Mouse (Mus musculus) heart, embryonic 15.5 days (tissue): ENCODE results near the gene Pdzrn4. TPM values are rescaled to one million over a fixed set of nuclear protein-coding genes. Genes with fewer than 3 reads are reported as not detected.

ENCODE experiments used
- ATAC-seq: fragments of 200-750 bp; cut with Nextera tagmentation; replicated peaks from 2 replicates; pipeline ENCODE4 v1.8.0; 2017; ENCODE audit warnings: low read depth, moderate TSS enrichment; ENCODE audit not compliant: insufficient number of reproducible peaks, insufficient read depth, low FRiP score
- H3K27ac ChIP-seq: fragments of 300-500 bp; sonication (generic); 2 replicates; pipeline ENCODE4 v1.5.1; 2015; ENCODE audit warnings: mild to moderate bottlenecking, inconsistent platforms
- H3K27me3 ChIP-seq: fragments of 300-500 bp; sonication (generic); 2 replicates; pipeline ENCODE4 v1.6.1; 2015; ENCODE audit warnings: inconsistent platforms
- H3K36me3 ChIP-seq: fragments of 300-500 bp; sonication (generic); 2 replicates; pipeline ENCODE4 v1.6.1; 2015; ENCODE audit warnings: mild to moderate bottlenecking, inconsistent platforms
- H3K4me1 ChIP-seq: fragments of 300-500 bp; sonication (generic); replicated peaks from 2 replicates; pipeline ENCODE4 v1.6.1; 2015; ENCODE audit warnings: inconsistent platforms
- H3K4me2 ChIP-seq: fragments of 300-500 bp; sonication (generic); 2 replicates; pipeline ENCODE4 v1.6.1; 2015; ENCODE audit warnings: inconsistent platforms, mild to moderate bottlenecking, moderate library complexity
- H3K4me3 ChIP-seq: fragments of 300-500 bp; sonication (generic); 2 replicates; pipeline ENCODE4 v1.5.1; 2015; ENCODE audit warnings: mild to moderate bottlenecking, inconsistent platforms
- H3K9ac ChIP-seq: fragments of 300-500 bp; sonication (generic); 2 replicates; pipeline ENCODE4 v1.6.1; 2015; ENCODE audit warnings: mild to moderate bottlenecking, inconsistent platforms
- H3K9me3 ChIP-seq: fragments of 300-500 bp; sonication (generic); replicated peaks from 2 replicates; pipeline ENCODE4 v1.6.1; 2016; ENCODE audit warnings: inconsistent platforms
- WGBS: fragments of 180-500 bp; shearing (Covaris S2); methylation state at CpG from one replicate; pipeline ENCODE4 v1.1.7; 2015; ENCODE audit warnings: mixed read lengths; 5-methylcytosine and 5-hydroxymethylcytosine counted together
- polyA plus RNA-seq: library from polyadenylated mRNA; unstranded; fragments of >200 nt; fragmentation: Nextera tagmentation; extraction: Ambion mirVana; gene quantifications from 2 replicates; pipeline ENCODE4 v1.2.1, GENCODE M21; 2015

The Pdzrn4 gene
- polyA plus RNA-seq, 1 experiment from 2014 or later, result 1.0 TPM

DNA sequence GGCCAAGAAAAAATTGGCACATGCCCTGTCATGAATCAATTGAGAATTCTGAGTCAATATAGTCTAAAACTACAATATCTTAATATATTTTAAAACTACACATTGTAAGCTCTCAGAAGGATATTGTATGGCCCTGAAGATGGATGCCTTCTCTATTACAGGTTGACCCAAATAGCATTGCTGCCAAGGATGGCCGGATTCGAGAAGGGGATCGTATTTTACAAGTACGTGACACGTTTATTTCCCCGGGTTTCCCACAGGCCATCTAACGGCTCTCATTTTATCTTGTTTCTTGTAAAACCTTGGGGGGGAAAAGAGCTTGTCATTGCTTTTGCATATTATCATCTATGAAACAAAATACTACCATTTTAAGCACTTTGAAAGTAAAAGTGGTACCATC, 349.4 kb downstream of the Pdzrn4 start:
- no peak overlapping the region for H3K9ac ChIP-seq
- no peak overlapping the region for H3K27ac ChIP-seq
- no peaks in the 10 kb centered on the region for H3K27me3 ChIP-seq
- H3K4me1 ChIP-seq, result no peaks in the 10 kb centered on the region
- H3K36me3 ChIP-seq, result no peaks in the 10 kb centered on the region
- no peaks in the 10 kb centered on the region for H3K9me3 ChIP-seq
- no peak overlapping the region for H3K4me2 ChIP-seq
- WGBS, result 72% methylated on average over 7 of the region's 7 CpGs
- no peak for ATAC-seq
- no peak overlapping the region for H3K4me3 ChIP-seq

DNA sequence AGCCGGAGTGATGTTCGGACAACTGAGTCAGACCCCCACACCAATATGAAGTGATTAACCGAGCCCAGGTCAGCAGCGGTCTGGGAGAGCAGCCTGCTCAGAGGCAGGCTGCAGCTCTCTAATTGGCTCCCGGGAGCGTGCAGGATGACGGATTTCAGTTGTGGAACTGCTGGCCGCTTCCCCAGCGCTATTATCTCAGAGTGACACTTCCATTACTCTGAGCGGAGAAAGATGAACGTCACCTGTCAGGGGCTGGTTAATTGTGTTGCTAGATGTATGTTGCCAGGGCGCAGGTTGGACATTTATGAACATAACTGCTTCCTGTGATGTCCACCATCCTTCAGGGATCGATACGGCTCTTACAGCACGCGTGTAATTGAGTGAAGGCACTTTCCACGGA, 355.5 kb downstream of the Pdzrn4 start:
- Histone ChIP-seq H3K27me3 (no peaks in the 10 kb centered on the region), H3K4me2 (no peak overlapping the region; the same call in 1 of the 2 replicates), H3K9ac (no peak overlapping the region), H3K4me3 (no peak overlapping the region), H3K9me3 (no peaks in the 10 kb centered on the region), H3K27ac (no peak overlapping the region), H3K36me3 (no peaks in the 10 kb centered on the region), H3K4me1 (no peaks in the 10 kb centered on the region)
- WGBS, result 68% methylated on average over 17 of the region's 17 CpGs
- ATAC-seq, result no peak

DNA sequence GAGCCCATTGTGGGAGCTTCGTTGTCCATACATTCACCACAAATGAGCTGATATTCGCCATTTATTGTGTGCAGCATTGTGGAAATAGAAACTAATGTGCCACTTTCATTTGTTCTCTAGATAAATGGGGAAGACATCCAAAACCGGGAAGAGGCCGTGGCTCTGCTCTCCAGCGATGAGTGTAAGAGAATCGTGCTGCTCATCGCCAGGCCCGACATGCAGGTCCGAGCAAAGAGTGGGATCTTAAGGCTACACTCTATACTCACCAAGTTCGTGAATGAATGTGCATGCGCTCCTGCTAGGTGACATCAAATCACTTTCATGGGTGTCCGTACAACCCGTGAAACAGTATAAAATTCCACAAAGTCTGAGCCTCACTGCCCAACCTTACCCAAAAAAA, 355.9 kb downstream of the Pdzrn4 start:
- no peak overlapping the region for H3K4me3 ChIP-seq
- no peak overlapping the region for H3K4me2 ChIP-seq
- H3K9me3 ChIP-seq, result no peaks in the 10 kb centered on the region
- no peaks in the 10 kb centered on the region for H3K36me3 ChIP-seq
- no peaks in the 10 kb centered on the region for H3K4me1 ChIP-seq
- WGBS, result 84% methylated on average over 13 of the region's 13 CpGs
- no peak overlapping the region for H3K9ac ChIP-seq
- no peak overlapping the region for H3K27ac ChIP-seq
- no peak for ATAC-seq
- H3K27me3 ChIP-seq, result no peaks in the 10 kb centered on the region

DNA sequence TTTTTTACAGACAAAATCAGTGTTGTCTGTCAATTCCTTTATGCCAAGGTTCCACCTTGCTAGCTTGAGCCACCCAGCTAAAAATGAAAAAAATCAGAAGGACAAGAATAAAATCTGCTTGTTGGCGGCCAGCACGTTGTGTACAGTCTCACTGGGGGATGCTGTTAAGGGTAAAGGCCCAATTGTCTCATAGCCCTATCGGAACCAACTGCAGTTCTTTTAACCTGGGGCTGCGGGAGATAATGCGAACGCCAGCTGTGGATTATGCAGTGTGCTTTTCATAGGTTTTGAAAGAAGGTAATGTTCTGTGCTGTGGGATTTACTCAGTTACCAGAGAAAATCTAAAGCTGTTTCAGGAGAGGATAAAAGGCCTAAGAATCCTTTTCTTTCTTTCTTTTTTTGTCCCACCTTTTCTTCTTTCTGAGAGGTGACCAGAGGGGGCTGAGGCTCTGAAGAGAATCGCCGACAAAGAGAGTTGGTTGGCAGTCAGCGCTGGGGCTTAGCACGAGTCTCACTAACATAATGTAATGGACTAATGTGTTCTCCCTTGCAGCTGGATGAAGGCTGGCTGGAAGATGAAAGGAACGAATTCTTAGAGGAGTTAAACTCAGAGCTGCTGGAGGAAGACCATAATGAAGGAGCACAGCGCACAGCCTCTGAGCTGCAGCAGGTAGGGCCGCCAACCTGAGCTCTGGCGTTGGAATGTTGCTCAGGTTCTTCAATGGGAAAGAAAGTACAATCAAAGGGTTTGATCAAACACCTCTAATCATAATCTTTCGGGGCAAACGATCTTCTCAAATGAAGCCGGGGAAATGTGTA, 360.6 kb downstream of the Pdzrn4 start:
- Histone ChIP-seq H3K9ac (no peak overlapping the region), H3K4me2 (no peak overlapping the region), H3K4me1 (no peaks in the 10 kb centered on the region), H3K27me3 (no peaks in the 10 kb centered on the region), H3K4me3 (no peak overlapping the region), H3K9me3 (no peaks in the 10 kb centered on the region), H3K27ac (no peak overlapping the region), H3K36me3 (no peaks in the 10 kb centered on the region)
- WGBS, result 70% methylated on average over 17 of the region's 17 CpGs
- no peak for ATAC-seq

DNA sequence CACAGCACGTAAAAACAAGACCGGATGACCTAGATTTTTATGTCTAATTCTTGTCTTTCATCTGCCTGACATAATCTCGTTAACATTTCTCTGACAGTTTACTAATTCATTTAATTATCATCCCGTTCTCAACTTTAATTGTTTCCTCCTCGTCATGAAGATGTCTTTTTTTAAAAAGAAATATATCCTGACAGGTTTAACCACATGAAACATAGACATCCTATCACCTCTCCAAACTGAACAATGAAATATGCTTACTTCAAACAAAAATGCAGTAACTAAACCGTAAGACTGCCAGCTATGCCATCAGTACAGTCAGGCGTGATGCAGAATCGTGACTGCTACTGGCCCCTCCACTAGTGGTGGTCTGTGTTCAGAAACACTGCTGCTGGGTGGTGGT, 362.3 kb downstream of the Pdzrn4 start:
- Histone ChIP-seq H3K9me3 (no peaks in the 10 kb centered on the region), H3K4me2 (no peak overlapping the region), H3K27ac (no peak overlapping the region), H3K27me3 (no peaks in the 10 kb centered on the region), H3K4me3 (no peak overlapping the region), H3K36me3 (no peaks in the 10 kb centered on the region), H3K4me1 (no peaks in the 10 kb centered on the region), H3K9ac (no peak overlapping the region)
- WGBS, result 70% methylated on average over 8 of the region's 8 CpGs
- no peak for ATAC-seq

DNA sequence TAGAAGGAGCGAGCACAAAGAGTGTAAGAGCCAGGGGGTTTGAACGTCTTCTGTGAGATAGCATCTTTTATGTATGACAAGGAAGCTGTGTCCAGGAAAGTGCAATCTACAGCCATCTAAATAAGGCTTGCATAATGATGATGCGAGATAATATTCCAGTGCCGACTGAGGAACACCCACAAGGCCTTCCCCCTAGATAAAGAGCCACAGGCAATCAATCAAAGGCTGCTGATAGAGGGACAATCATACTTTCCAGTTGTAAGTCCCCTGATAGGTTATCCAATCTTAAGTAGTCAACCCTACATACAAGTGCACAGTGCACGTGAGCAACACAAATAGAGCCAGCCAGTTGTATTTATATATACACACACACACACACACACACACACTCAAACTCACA, 366.6 kb downstream of the Pdzrn4 start:
- WGBS, result 61% methylated on average over 5 of the region's 5 CpGs
- H3K27ac ChIP-seq, result no peak overlapping the region
- H3K4me3 ChIP-seq, result no peak overlapping the region
- H3K9me3 ChIP-seq, result no peaks in the 10 kb centered on the region
- no peak for ATAC-seq
- no peaks in the 10 kb centered on the region for H3K36me3 ChIP-seq
- H3K27me3 ChIP-seq, result no peaks in the 10 kb centered on the region
- no peaks in the 10 kb centered on the region for H3K4me1 ChIP-seq
- no peak overlapping the region for H3K9ac ChIP-seq
- no peak overlapping the region for H3K4me2 ChIP-seq

DNA sequence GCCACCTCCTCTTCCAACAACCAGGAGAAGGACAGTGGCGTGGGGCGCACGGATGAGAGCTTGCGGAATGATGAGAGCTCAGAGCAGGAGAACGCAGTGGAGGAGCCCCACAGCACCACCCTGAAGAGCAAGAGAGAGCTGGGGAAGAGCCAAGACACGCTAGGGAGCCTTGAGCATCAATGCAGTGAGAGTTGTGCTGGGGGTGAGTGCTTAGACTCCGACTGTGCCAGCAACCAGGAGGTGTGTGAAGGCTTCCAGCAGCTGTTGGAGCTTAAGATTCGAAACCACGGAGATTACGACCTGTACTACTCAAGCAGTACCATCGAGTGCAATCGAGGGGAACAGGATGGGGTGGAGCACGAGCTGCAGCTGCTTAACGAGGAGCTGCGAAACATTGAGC, 372.9 kb downstream of the Pdzrn4 start:
- Histone ChIP-seq H3K4me2 (no peak overlapping the region), H3K27me3 (no peaks in the 10 kb centered on the region), H3K9ac (no peak overlapping the region), H3K4me3 (no peak overlapping the region), H3K27ac (no peak overlapping the region), H3K4me1 (no peaks in the 10 kb centered on the region), H3K36me3 (no peaks in the 10 kb centered on the region), H3K9me3 (no peaks in the 10 kb centered on the region)
- WGBS, result 81% methylated on average over 15 of the region's 15 CpGs
- ATAC-seq, result no peak

DNA sequence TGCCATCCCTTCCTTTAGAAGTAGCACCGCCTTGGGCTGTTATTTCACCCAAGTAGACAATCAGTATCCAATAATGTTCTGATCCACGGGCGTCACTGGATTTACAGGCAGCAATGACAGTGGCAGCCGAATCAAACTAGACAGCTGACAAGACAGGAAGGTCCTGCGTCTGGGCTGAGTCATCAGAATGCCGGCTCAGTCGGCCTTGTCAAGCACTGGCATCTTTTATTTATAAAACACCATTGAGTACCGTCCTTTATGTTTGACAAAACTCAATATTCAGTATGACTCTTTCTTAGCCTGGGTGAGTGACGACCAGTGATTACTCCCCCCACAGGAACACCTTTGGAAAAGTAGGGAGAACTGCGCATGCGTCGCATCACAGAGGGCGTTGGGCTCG, 391.4 kb downstream of the Pdzrn4 start:
- no peak overlapping the region for H3K4me2 ChIP-seq
- 68% methylated on average over 14 of the region's 14 CpGs for WGBS
- ATAC-seq, result no peak

DNA sequence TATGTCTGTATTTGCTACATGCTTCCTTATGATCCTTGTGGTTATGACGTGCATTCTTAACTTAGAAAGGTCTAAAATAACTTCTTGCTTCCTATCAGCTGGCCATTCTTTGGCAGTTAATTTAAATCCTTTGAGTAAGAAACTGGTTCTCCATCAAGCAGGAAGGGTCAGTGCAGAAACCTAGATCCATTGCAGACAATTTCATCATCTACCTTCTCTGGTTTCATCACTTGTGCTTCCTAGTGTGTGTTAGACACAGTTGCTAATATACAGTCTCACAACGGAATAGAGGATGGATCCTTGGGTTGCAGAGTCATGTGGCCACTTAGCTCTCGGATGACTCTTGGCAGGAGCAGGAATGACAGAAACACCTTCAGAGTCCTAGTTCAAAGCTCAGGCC, 397.6 kb downstream of the Pdzrn4 start:
- Histone ChIP-seq H3K9me3 (no peaks in the 10 kb centered on the region), H3K4me2 (no peak overlapping the region), H3K4me3 (no peak overlapping the region), H3K27ac (no peak overlapping the region), H3K9ac (no peak overlapping the region), H3K36me3 (no peaks in the 10 kb centered on the region), H3K4me1 (no peaks in the 10 kb centered on the region), H3K27me3 (no peaks in the 10 kb centered on the region)
- no peak for ATAC-seq
- 74% methylated on average over 3 of the region's 3 CpGs for WGBS

More for the DNA sequence above, 391.4 kb downstream of the Pdzrn4 start:
- H3K4me3 ChIP-seq, result no peak overlapping the region
- no peaks in the 10 kb centered on the region for H3K36me3 ChIP-seq
- H3K27me3 ChIP-seq, result no peaks in the 10 kb centered on the region
- no peak overlapping the region for H3K27ac ChIP-seq
- H3K9ac ChIP-seq, result no peak overlapping the region
- no peaks in the 10 kb centered on the region for H3K9me3 ChIP-seq
- H3K4me1 ChIP-seq, result no peaks in the 10 kb centered on the region

DNA sequence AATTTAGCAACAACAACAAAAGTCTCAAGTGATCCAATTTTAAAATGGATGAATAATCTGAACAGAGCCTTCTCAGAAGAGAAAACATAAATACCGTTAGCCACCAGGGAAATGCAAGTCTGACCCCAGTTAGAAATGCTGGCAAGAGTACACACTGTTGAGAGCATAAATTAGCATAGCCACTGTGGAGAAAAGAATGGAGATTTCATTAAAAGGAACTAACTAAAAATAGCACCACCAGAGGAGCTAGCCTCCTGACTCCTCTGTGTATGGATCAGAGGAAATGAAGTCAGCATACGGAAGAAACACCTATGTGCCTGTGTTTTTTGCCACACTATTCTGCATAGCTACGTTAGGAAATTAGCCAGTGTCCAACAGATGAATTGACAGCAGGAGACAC, 409.3 kb downstream of the Pdzrn4 start:
- Histone ChIP-seq H3K9ac (no peak overlapping the region), H3K27ac (no peak overlapping the region), H3K36me3 (no peaks in the 10 kb centered on the region), H3K4me2 (no peak overlapping the region), H3K4me1 (no peaks in the 10 kb centered on the region), H3K4me3 (no peak overlapping the region), H3K27me3 (no peaks in the 10 kb centered on the region), H3K9me3 (no peaks in the 10 kb centered on the region)
- no peak for ATAC-seq
- WGBS, result 50% methylated on average over 3 of the region's 3 CpGs

DNA sequence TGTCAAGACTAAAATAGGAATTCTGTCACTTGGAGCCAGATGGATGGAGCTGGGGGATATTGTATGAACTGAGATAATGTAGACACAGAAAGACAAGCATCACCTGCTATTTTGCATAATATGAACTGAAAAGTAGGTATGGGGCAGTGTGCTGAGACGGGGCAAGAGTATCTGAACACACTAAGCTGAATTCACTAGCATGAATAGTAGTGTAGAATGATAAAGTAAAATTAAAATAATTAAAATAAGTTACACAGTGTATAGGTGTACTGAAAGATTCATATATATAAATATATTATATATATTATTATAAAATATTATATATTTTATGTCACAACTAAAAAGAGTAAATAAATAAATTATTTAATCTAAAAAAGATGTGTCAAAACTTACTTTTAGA, 409.7 kb downstream of the Pdzrn4 start:
- Histone ChIP-seq H3K27ac (no peak overlapping the region), H3K4me1 (no peaks in the 10 kb centered on the region), H3K27me3 (no peaks in the 10 kb centered on the region), H3K4me2 (no peak overlapping the region), H3K9me3 (no peaks in the 10 kb centered on the region), H3K4me3 (no peak overlapping the region), H3K36me3 (no peaks in the 10 kb centered on the region), H3K9ac (no peak overlapping the region)
- 82% methylated on average over 1 of the region's 1 CpGs for WGBS
- no peak for ATAC-seq
